11 mouse cellular contexts compared by ENCODE assay signal in genomic region chr11:84641601-84642000, GRCm38 (mm10).
DNase-seq lines count a peak whose midpoint lies in the region; ATAC-seq lines count a peak whose summit lies in the region.
"Had no signal": no experiment of that assay in that cellular context is flagged by ENCODE, and none has a peak within 500 bp of the region (broad histone marks: within the 10 kb centered on the region; RNA-seq: fewer than 3 reads in every experiment).

No protein-coding gene starts in this region.

- H3K27me3 ChIP-seq in heart, embryonic 13.5 days (replicated peaks): peaks cover 94% of the 10 kb centered on the region
- peaks cover 83% of the 10 kb centered on the region for H3K27me3 ChIP-seq in embryonic facial prominence, embryonic 13.5 days
- H3K27me3 ChIP-seq in hindbrain, embryonic 12.5 days: peaks cover 51% of the 10 kb centered on the region
- H3K27me3 ChIP-seq in midbrain, embryonic 13.5 days: peaks cover 43% of the 10 kb centered on the region

- H3K4me2 ChIP-seq in heart, embryonic 13.5 days: peak overlapping the region; percentile 78
- H3K4me2 ChIP-seq in embryonic facial prominence, embryonic 13.5 days: peak overlapping the region; percentile 86; the same call in 1 of the 2 replicates
- peak overlapping the region; percentile 89; the same call in 1 of the 2 replicates for H3K4me2 ChIP-seq in hindbrain, embryonic 12.5 days (replicated peaks)
- H3K4me2 ChIP-seq in midbrain, embryonic 13.5 days (replicated peaks): peak overlapping the region; percentile 80

- no peak for ATAC-seq in heart, embryonic 13.5 days (ENCODE audit: extremely low read depth, insufficient number of reproducible peaks, low FRiP score, low TSS enrichment)
- no peak for ATAC-seq in embryonic facial prominence, embryonic 13.5 days (ENCODE audit: insufficient number of reproducible peaks, insufficient read depth, low FRiP score, low TSS enrichment, low read depth)
- ATAC-seq in hindbrain, embryonic 12.5 days (ENCODE audit: low FRiP score): no peak
- ATAC-seq in midbrain, embryonic 13.5 days: no peak
- no peak for ATAC-seq in erythroid progenitor cell, adult 5-6 weeks (replicated peaks; ENCODE audit: low FRiP score, poor library complexity, severe bottlenecking)
- ATAC-seq in CD4-positive, CD25-positive, alpha-beta regulatory T cell, adult 4 months: no peak
- ATAC-seq: intestine, embryonic 15.5 days had no signal

- DNase-seq in heart, postnatal 14 days: no peak
- no peak for DNase-seq in right cerebral cortex, postnatal 10 days (ENCODE audit: low spot score in 2 of 2)

- H3K27ac ChIP-seq in heart, embryonic 13.5 days (replicated peaks): no peak overlapping the region
- H3K27ac ChIP-seq in embryonic facial prominence, embryonic 13.5 days: no peak overlapping the region
- H3K27ac ChIP-seq in hindbrain, embryonic 12.5 days: peak overlapping the region; percentile 89
- peak overlapping the region; percentile 86 for H3K27ac ChIP-seq in midbrain, embryonic 13.5 days
- H3K27ac ChIP-seq: intestine, embryonic 15.5 days; liver, embryonic 15.5 days had no signal

- H3K4me1 ChIP-seq in heart, embryonic 13.5 days: peaks cover 11% of the 10 kb centered on the region; the same call in 1 of the 2 replicates
- H3K4me1 ChIP-seq in embryonic facial prominence, embryonic 13.5 days: peaks cover 13% of the 10 kb centered on the region
- peaks cover 46% of the 10 kb centered on the region for H3K4me1 ChIP-seq in hindbrain, embryonic 12.5 days
- peaks cover 59% of the 10 kb centered on the region for H3K4me1 ChIP-seq in midbrain, embryonic 13.5 days (replicated peaks)
- H3K4me1 ChIP-seq: liver, embryonic 15.5 days had no signal

- H3K36me3 ChIP-seq in heart, embryonic 13.5 days: no peaks in the 10 kb centered on the region
- H3K36me3 ChIP-seq in embryonic facial prominence, embryonic 13.5 days: no peaks in the 10 kb centered on the region
- no peaks in the 10 kb centered on the region for H3K36me3 ChIP-seq in hindbrain, embryonic 12.5 days
- no peaks in the 10 kb centered on the region for H3K36me3 ChIP-seq in midbrain, embryonic 13.5 days
- H3K36me3 ChIP-seq: intestine, embryonic 15.5 days; liver, embryonic 15.5 days had no signal

- 17% methylated on average over 5 of the region's 5 CpGs for WGBS in heart, embryonic 13.5 days
- WGBS in embryonic facial prominence, embryonic 13.5 days: 21% methylated on average over 5 of the region's 5 CpGs
- 17% methylated on average over 5 of the region's 5 CpGs for WGBS in hindbrain, embryonic 12.5 days
- WGBS in midbrain, embryonic 13.5 days: 21% methylated on average over 5 of the region's 5 CpGs

- H3K9me3 ChIP-seq in heart, embryonic 13.5 days: no peaks in the 10 kb centered on the region
- no peaks in the 10 kb centered on the region for H3K9me3 ChIP-seq in embryonic facial prominence, embryonic 13.5 days
- H3K9me3 ChIP-seq in hindbrain, embryonic 12.5 days (replicated peaks): no peaks in the 10 kb centered on the region
- H3K9me3 ChIP-seq in midbrain, embryonic 13.5 days: no peaks in the 10 kb centered on the region
- H3K9me3 ChIP-seq: intestine, embryonic 15.5 days; liver, embryonic 15.5 days had no signal

- no peak overlapping the region for H3K4me3 ChIP-seq in heart, embryonic 13.5 days
- no peak overlapping the region for H3K4me3 ChIP-seq in embryonic facial prominence, embryonic 13.5 days
- no peak overlapping the region for H3K4me3 ChIP-seq in hindbrain, embryonic 12.5 days
- H3K4me3 ChIP-seq in midbrain, embryonic 13.5 days (replicated peaks): peak overlapping the region; percentile 49; the same call in 1 of the 2 replicates
- H3K4me3 ChIP-seq: erythroblast, embryonic 14.5 days; liver, embryonic 15.5 days had no signal

- H3K9ac ChIP-seq in heart, embryonic 13.5 days: no peak overlapping the region
- H3K9ac ChIP-seq in embryonic facial prominence, embryonic 13.5 days: no peak overlapping the region
- H3K9ac ChIP-seq in hindbrain, embryonic 12.5 days: no peak overlapping the region
- no peak overlapping the region for H3K9ac ChIP-seq in midbrain, embryonic 13.5 days (replicated peaks)
- H3K9ac ChIP-seq: liver, embryonic 15.5 days had no signal

- intact Hi-C loops in heart, postnatal 14 days (cut with DNase I): no loop called here

Comparison
In these comparisons a context has a peak if more than half of its experiments do, and no peak if none do; other contexts are left out.
1. H3K27ac ChIP-seq: peak in hindbrain, embryonic 12.5 days (single experiment) and midbrain, embryonic 13.5 days (single experiment); none in heart, embryonic 13.5 days (single experiment) and embryonic facial prominence, embryonic 13.5 days (single experiment).
2. Peak in every context shown above with its lines, with median percentiles within 50 percentile points of each other: H3K4me2 ChIP-seq.